Mouse (Mus musculus) ovary, postnatal 36 days (tissue): ENCODE data around the gene Kcng1.

Source experiments
- DNase-seq: peaks from one replicate; pipeline ENCODE4 v3.0.0; 2022; ENCODE audit warnings: low spot score, mixed read lengths

Gene Kcng1

DNA sequence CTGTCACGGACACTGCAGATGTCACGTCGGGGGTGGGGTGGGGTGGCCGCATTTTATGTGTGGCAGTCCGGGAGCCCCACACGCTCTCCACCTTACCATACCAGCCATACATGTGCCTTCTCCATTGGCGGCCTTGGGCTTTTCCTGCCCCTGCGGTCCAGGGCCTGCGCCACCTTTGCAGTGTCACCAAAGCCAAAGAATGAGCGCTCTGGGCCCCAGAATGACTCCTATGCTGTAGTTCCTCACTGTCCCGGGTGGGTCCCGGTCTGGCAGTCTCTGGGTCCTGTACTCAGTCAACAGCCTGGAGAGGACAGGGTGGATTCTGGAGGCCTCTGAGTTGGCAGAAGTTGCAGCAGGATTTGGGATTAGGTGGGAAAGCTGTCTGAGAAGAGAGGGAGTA lies at the start of gene Kcng1:
Gene Kcng1, minus strand, starts transcription at position 155 of the 400 bp plus-strand sequence.
- no peak for DNase-seq

DNA sequence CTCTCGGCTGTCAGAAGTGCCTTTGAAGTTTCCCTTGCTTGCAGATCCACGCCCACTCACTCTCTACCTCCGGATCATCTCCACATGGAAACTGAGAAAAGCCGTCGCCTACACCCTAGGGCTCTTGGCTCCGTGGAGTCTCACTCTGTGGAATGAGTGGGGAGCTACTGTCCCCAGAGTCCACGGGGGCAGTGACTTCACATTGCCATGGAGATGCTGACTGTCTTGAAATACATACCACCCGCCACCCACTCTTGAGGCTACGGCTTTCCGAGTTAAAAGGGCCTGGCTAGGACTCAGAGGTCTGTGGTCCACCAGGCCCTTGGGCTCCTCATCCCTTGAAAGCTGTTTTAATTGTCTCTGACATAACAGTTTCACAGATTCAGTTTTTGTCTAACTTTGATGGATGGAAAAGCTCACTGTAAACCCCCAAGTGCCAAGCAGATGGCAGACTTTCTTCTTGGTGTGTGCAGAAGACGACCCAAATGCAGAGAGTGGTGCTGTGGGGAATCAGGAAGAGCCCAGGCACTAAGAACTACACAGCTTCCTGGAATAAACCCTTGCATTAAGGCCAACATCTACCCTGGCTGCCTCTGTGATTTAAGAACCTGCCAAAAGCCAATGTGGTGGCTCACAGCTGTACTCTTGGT lies 49.0 kb upstream of the Kcng1 start:
- no peak for DNase-seq

DNA sequence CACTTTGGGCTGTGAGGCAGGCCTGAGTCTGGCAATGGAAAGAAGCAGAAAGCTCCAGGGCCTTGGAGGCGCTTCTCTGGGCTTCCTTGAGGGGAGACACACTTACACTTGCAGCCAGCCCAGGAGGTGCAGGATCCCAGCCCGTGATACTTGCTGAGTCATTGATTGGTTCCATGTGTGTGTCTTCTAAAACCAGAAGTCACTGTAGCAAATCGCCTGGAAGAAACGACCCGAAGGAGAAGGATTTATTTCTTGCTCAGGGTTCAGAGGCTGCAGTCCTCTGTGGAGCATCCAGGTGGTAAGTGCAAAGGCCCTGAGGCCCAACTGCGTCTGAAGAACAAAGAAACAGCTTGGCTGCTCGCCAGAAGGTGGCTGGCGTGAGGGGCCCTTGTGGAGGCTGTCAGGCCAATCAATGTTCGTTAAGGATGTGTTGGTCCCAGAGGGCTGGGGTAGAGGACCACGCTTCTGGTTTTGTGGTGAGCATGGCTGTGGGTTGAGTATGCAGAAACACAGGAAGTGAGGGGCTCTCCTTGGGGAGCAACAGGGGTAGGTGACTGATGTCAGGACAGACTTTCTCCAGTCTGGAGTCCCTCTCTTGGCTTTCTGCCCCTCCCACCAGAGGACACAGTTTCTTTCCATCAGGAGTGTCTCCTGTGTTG lies 40.3 kb upstream of the Kcng1 start:
- no peak for DNase-seq

DNA sequence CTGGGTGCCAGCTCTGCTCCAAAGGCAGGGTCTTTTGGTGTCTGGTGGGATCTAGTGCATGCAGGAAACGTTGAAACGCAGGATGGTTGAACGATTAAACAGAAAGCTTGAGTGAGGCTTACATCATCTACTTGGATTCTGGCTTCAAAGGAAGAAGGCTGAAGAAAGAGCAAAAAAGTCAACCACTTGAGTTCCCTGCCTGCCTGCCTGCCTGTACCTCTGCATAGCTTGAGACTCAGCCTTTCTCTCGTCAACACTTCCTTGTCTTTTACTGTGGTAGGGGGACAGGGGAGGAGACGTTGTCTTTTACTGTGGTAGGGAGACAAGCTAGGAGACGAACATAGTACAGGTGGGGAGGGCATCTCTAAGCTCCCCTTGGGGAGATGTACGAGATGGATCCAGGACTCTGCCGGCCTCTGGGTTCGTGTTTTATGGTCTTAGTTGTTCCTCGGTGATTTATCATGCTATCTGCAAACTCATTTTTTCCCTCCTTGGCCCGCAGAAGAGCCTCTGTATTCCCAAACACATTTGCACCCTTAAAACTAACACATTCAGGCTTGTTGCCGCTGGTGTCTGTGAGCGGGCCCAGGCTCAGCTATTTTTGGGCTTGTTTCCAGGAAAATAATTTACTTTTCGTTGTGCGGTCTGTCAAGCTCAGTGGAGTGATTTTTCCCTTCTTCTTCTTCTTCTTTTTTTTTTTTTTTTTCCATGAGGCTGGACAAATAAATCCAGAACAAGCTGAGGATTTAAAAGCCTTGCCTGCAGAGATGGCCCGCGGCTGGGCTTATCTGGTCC lies 39.0 kb upstream of the Kcng1 start:
- no peak for DNase-seq

DNA sequence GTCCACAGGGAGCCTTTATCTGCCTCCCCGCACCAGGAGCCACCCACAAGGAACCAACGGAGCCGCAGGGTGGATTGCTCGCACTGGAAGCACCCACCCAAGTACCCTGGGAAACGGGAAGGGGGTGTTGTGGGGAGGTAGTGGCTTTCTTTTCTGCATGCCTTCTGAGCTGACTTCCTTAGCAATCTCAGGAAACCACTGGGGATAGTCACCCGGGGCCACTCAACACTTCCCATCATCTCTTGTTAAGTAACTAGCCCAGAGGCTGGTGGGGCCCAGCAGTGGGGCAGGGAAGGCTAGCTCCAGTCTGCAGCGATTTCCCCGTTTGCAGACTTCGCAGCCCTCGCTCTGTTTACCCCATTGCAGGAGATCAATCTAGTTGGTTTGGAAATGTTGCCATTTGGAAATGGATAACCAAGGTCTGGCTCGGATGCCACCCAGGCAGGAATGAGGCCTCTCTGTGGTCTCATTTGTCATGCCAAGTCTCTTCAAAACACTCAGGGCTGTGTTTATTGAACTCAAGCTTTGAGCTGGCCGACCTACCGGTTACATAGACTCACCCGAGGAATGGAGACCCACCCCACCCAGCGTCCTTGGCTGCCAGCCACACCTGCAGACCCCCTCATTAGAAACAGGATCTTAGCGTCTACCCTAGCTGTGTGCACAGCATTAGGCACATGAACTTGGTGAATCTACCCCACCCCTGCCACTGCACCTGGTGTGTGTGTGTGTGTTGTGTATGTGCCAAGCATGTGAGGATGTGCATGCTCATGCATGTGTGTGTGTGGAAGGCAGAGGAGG lies 33.3 kb upstream of the Kcng1 start:
- no peak for DNase-seq

DNA sequence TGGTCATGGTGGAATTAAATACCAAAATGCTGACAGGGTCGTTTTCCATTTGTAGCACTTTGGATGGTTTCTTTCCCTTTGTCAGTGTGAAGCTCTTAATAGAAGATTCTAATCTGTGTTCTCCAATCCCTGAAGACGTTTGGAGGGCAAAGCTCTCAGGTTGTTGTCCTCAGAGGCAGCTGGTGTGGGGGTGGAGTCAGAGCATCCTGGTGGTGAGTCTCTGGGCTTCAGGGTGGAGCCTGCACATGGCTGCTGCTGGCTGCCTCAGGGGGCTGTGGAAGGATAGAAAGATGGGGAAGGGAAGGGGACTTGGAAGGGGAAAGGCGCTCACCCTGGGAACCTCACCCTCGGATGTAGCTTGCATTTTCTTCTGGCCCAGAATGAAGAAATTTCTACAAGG lies 31.0 kb upstream of the Kcng1 start:
- DNase-seq, result no peak

DNA sequence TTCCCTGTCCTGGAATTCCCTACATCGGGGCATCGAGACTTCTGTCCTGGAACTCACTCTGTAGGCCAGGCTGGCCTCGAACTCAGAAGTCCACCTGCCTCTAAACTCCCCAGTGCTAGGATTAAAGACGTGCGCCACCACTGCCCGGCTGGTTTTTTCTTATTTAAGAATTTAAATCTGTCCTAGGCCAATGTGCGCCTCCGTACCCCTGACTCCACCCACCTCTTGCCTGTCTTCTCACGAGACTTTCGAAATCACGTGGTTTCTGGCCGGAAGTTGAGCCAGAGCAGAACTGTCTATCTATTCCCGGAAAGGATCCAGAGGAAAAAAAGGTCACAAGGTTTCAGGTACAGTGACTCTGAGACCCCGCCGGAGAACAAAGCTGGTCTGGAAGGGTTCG lies 29.5 kb upstream of the Kcng1 start:
- no peak for DNase-seq

DNA sequence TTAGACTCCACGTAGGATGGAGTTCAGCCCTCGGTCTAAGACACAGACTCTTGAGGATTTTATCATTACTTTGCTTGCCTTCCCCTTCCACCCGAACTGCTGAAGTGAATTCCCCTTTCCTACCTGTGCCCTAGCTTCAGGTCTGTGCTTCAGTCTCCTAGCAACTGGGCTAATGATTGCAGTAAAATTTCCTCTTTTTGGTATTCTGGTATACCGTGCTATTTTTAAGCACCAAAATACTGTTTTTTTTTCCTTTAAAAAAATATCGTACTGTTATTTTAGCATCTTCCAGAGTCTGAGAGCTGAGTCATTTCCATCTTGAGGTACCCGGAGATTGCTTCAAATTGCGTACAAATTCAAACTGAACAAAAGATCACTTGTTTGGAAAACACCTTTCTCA lies 27.4 kb upstream of the Kcng1 start:
- DNase-seq, result no peak

DNA sequence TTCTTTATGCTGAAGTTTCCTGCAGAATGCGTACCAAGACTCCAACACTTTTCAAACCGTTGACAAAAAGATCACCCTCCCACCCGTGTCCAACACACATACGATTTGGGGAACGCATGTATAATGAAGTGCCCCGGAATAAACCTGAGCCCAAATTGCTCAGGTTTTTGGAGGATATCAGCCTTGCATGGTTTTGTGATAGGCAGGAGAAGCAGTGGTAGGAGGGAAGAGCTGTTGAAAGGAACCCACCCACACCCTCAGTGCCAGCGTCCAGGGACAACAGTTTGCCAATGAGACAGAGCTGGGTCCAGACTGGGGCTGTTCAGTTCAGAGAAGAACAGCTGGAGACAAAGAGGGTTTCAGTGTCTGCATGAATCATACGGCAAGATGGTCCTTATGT lies 18.1 kb upstream of the Kcng1 start:
- DNase-seq, result no peak

DNA sequence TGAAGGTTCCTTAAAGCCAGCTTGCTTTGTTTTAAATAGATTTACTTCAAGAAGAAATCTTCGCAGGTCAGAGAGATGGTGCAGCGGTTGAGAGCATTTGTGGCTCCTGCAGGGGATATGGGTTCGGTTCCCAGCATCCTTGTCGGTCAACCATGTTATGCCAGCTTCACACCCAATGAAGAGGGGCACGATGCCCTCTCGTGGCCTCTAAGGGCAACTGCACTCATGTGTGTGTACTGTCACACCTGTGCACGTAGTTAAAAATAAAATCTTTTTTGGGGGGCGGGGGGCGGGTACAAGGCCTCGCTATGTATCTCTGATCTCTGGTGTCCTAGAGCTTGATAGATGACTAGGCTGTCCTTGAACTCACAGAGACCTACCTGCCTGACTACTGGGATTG lies 15.0 kb upstream of the Kcng1 start:
- no peak for DNase-seq

DNA sequence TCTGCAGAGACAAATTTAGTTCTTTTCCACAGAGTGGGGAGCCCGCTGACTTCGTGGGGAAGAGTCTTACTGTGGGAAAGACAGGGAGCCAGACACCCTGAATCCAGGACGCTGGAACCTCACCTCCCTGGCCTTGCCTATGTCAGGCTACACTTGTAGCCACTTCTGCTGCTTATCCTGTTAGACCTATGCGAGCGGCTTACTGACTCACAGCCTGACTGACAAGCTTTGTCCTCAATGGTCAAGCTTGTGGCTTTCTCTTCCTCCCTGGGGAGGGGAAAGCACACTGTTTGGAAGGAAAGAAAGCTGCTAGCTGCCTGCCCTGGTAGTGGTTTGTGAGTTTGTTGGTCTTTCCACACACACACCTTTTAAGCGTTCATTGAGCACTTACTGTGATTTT lies 11.0 kb upstream of the Kcng1 start:
- no peak for DNase-seq

DNA sequence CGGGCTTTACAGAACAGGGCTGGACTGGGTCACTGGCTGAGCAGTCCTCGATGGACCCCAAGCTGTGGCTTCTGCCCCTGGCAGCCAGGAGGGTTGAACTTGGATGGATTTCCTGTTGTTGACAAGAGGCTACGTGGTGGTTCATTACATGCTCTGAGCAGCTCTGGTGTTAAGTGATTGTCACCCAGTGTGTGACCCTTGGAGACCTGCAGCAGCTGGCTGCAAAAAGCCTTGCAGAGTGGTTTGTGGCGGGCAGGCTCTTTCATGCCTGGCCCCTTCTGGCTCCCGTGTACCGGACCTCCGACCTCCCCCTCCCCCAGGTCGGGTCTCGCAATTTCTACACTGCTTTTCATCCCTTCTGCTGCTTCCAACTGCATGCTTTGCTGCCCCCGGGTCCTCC lies 10.5 kb upstream of the Kcng1 start:
- no peak for DNase-seq

DNA sequence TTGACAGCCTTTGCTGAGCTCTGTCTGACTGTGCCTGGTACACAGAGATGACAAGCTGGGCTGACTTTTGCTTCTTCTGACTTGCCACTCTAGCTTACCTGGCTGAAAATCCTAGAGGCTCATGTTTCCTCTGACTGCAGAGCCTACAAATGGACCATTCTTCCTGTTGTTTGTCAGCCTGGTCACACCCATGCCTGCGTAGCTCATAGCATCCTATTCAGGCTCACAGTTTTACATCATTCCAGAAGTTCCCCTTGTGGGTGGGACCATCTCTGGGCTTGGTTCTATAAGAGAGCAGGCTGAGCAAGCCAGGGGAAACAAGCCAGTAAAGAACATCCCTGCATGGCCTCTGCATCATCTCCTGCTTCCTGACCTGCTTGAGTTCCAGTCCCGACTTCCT lies 8.3 kb upstream of the Kcng1 start:
- DNase-seq, result no peak

DNA sequence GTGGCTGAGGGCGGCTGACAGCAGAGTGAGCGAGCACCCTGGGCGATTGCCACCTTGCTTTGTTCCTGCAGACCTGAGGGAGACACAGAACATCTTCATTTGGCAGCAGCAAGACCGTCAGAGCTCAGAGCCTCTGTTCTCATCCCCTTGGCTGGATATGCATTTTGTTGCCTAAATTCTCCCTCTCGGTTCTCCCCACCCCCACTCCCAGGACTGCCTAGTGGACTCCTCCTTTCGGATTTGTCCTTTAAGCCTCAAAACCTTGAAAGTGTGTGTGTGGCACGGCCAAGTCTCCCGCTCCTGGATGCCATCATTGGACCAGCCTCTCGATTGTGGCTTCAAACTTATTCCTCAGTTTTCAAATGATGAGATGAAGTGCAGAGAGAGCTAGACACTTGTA lies 7.5 kb upstream of the Kcng1 start:
- no peak for DNase-seq

DNA sequence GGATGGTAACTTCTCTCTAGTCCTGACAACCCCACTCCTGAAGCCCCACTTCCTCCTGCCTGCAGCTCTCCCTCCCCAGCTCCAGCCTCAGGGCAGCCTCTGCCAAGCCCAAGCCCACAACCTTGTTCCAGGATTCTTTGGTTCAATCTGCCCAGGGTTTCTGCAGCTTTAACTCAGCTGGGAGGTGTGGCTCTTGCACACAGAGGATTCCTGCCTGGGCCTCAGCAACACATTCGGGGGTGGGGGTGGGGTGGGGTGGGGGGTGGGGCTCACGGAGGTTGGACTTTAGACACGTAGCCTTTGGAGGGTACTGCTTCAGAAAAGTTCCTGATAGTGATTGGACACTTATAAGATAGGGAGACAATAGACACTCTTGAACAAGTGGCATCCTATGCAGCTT lies 5.5 kb upstream of the Kcng1 start:
- DNase-seq, result no peak

DNA sequence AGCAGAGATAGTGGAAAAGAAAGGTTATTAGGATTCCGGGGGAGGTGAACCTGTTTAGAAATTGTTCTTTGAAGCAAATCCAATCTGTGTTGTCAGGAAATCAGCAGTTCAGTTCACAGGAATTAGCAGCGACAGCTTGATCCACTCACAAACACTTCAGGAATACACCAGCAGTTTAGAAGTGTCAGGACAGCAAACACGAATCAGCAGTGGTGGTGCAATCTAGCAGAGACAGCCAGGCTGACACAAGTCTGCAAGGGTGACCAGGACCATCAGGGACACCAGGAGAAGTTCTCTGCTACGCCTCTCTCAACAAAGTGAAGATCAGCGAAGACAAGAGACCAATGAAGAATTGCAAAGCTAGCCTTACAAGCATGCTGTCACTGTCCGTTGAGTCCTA lies 3.6 kb upstream of the Kcng1 start:
- DNase-seq, result no peak

DNA sequence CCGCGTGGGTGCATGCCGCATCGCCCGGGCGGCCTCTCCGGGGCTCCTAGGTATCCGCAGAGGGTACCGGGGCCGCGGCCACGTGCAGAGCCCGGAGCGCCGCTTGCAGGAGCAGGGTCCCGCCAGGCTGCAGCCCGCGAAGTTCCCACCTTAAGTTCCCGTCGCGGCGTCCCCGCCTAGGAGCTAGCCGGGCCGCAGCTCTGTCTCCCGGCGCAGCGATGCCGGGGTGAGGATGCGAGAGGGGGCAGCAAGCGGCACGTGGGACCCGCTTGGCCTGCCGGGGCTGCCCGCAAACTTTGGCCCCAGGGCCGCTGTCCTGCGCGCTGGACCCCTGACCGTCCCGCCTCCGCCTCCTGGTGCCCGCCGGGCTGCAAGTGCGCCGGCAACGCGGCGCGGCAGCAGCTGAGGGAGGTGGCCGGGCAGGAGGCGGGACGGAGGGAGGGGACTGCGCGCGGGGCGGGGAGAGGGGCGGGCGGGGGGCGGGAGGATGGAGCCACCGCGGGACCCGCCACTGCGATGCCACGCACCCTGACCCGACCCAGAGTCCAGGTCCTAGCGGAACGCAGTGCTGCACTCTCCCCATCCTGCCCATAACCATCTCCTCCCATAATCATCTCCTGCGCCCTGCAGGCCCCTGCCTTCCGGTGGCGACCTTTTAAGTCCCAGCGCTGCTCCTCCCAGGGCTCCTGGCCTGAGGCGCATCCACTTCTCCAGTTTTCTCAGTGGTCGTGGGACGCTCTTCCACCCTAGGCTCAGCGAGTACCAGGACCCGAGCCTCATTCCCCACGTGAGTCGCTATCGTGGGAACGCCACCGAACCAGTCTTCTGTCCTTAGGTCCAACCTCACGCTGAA lies 581 bp downstream of the Kcng1 start:
- peak; percentile 52 for DNase-seq

DNA sequence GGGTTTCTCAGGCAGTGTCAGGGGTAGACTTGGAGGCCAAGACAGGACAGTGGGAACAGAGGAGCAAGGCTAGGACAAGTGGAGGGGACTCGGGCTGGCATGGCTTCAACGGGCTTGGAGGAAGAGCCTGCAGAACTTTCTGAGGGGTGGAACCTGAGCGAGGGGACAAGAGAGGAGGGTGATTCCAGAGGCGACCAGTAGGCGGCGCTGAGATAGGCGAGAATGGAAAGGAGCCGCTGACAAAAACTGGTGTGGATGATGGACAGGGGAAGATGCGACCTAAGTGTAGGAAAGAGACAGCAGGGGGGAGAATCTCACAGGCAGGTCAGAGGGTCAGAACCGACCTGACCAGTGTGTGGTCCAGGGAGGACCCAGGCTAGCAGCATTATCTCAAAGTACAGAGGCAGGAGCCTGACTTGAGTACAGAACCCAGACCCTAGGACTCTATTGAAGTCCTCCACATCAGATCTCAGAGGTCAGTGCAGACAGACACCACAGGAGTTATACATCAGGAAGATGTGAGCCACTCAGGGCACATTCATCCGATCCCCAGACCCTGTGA lies 7.1 kb downstream of the Kcng1 start:
- peak; percentile 59 for DNase-seq

DNA sequence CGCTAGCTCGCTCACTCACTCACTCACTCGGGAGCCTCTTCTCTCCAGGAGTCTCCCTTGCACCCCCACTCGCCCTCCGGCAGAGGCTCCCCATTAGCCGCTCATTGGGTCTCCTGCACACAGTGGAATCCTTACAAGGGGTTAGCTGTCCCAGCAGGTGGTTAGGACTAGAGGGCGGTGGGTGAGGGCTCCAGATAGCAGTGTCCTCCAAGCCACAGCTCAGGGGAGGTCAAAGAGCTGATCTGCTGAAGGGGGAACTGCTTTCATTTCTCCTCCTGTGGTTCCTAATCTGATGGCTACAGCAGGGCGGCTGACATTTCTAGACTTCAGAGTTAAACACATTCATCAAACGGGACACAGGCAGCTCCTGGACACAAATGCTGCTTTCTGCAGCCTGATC lies 8.1 kb downstream of the Kcng1 start:
- DNase-seq, result no peak

DNA sequence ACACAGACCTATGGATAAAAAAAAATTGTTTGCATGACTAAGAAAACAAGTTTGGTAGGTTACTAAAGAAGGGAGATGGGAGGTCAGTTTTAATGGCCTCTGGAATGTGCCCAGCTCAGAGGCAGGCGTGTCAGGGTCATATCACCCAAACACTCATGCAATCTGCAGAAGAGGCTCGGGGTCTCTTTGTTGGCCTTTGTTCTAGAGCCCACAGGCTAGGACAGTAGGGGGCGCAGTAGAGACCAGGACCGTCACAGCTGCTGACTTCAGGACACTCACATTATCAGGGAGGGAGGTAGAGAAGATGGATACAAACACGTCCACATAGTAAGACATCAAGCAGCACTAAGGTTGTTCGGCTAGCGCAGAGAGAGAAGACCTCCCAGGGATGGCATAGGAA lies 13.5 kb downstream of the Kcng1 start:
- DNase-seq, result no peak

DNA sequence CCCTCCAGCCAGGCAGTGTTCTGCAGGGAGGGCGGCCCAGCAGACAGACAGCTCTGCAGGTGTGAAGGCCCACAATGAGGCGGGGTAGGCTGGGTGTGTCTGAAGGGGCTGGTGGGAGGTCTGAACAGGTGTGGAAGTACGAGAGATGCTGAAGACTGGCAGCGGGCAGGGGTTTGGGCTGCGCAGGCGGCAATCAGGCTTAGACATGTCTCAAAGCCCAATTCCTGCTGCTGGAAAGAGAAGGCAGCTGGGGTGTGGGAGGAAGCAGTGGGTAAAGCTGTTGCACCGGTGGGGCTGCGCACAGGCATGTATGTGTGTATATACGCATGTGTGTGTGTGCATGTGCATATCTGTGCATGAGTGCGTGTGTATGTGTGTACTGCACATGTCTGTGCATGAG lies 20.6 kb downstream of the Kcng1 start:
- no peak for DNase-seq
